Mouse (Mus musculus): ENCODE measurements at regions not wholly inside any gene's neighbourhood (a gene's known extent, or its start where the extent isn't known, plus 50 kb on each side); places are given as distances from the start of the nearest gene placed in this dataset.
"Not testable (repeated sequence)": the region's sequence is repeated elsewhere in the genome, so short reads cannot be mapped to it uniquely, and the experiment has no call there.

DNA sequence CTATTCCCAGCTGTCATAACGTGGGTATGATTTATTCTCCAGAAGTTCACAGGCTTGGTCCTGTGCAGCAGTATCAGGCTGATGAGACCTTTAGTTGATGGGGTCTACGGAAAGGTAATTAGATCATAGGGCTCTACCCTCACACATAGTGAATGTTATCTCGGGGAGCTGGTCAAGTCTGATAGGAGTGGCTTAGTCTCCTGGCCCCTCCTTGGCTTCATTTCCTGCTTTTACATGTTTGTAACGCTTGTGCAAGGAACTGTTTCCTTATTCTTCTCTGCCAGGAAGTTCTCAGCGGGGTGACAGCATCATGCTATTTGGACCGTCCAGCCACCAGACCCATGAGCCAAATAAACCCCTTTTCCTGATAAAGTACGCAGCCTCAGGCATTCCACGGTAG, 109.6 kb upstream of the Klf3 start:
- H3K9me3 ChIP-seq (replicated peaks; ENCODE audit: control insufficient read depth, low read length) = no peaks in the 10 kb centered on the region
- H3K4me2 ChIP-seq (ENCODE audit: low read depth, low read length) = no peak overlapping the region
- no peak overlapping the region for H3K27ac ChIP-seq (ENCODE audit: low read length)
- ATAC-seq (ENCODE audit: insufficient read depth, low FRiP score) = no peak
- H3K4me3 ChIP-seq (replicated peaks; ENCODE audit: low read length) = no peak overlapping the region
- no peaks in the 10 kb centered on the region for H3K4me1 ChIP-seq (ENCODE audit: control insufficient read depth, insufficient read depth, low read length)
- H3K9ac ChIP-seq (ENCODE audit: low read length) = no peak overlapping the region
- H3K36me3 ChIP-seq (ENCODE audit: control insufficient read depth, insufficient read depth, low read length) = no peaks in the 10 kb centered on the region
- 67% methylated on average over 8 of the region's 8 CpGs for WGBS
- no peaks in the 10 kb centered on the region for H3K27me3 ChIP-seq (ENCODE audit: control insufficient read depth, insufficient read depth, low read length)

DNA sequence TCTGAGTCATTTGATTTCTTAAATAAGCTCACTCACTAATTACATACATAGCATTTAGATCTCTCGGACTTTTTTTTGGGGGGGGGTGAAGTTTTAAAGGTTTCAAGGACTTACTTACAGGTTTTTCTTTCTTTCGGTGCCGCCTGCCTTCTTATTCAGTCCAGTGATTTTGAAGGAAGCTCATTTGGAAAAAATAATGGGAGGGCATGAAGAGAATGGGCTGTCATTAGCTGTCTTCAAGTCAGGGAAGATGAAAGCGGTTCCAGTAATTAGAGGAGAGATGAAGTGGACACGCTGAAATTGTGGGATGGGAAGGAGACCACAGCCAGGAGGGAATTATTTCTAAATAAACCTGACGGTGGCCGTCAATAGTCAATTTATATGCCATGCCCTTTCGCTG, 108.6 kb upstream of the Klf3 start:
- Histone ChIP-seq H3K4me1 (ENCODE audit: control insufficient read depth, insufficient read depth, low read length) (no peaks in the 10 kb centered on the region), H3K36me3 (ENCODE audit: control insufficient read depth, insufficient read depth, low read length) (no peaks in the 10 kb centered on the region)

DNA sequence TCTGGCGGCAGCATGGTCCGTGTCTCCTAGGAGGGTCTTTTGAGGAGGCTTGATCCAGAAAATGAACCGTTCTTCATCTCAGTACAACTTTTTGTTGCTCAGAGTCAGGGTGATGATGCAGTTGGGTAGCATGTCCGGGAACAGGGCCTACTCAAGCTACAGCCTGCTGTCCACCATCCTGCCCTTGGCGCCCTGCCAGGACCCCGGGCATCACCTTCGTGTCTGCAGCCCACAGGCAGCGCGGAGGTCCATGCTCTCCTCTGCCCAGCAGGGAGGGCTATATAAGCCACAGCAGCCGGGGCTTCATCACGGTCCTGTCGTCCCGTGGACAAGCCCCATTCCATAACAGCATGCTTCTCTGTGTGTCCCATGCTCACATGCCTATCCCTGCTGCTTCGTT, 107.1 kb upstream of the Klf3 start:
- Histone ChIP-seq H3K36me3 (ENCODE audit: control insufficient read depth, insufficient read depth, low read length) (no peaks in the 10 kb centered on the region), H3K4me2 (ENCODE audit: low read depth, low read length) (no peak overlapping the region), H3K27me3 (ENCODE audit: control insufficient read depth, insufficient read depth, low read length) (no peaks in the 10 kb centered on the region), H3K27ac (ENCODE audit: low read length) (no peak overlapping the region), H3K9me3 (replicated peaks; ENCODE audit: control insufficient read depth, low read length) (no peaks in the 10 kb centered on the region), H3K9ac (ENCODE audit: low read length) (no peak overlapping the region), H3K4me3 (replicated peaks; ENCODE audit: low read length) (no peak overlapping the region), H3K4me1 (ENCODE audit: control insufficient read depth, insufficient read depth, low read length) (peaks cover 3% of the 10 kb centered on the region; the same call in 1 of the 2 replicates)
- 92% methylated on average over 14 of the region's 14 CpGs for WGBS
- ATAC-seq (ENCODE audit: insufficient read depth, low FRiP score) = no peak

More for the DNA sequence above, 108.6 kb upstream of the Klf3 start:
- H3K9me3 ChIP-seq (replicated peaks; ENCODE audit: control insufficient read depth, low read length) = no peaks in the 10 kb centered on the region
- H3K4me2 ChIP-seq (ENCODE audit: low read depth, low read length) = no peak overlapping the region
- no peak overlapping the region for H3K9ac ChIP-seq (ENCODE audit: low read length)
- WGBS = 87% methylated on average over 8 of the region's 8 CpGs
- H3K27ac ChIP-seq (ENCODE audit: low read length) = no peak overlapping the region
- no peak for ATAC-seq (ENCODE audit: insufficient read depth, low FRiP score)
- H3K4me3 ChIP-seq (replicated peaks; ENCODE audit: low read length) = no peak overlapping the region
- no peaks in the 10 kb centered on the region for H3K27me3 ChIP-seq (ENCODE audit: control insufficient read depth, insufficient read depth, low read length)

DNA sequence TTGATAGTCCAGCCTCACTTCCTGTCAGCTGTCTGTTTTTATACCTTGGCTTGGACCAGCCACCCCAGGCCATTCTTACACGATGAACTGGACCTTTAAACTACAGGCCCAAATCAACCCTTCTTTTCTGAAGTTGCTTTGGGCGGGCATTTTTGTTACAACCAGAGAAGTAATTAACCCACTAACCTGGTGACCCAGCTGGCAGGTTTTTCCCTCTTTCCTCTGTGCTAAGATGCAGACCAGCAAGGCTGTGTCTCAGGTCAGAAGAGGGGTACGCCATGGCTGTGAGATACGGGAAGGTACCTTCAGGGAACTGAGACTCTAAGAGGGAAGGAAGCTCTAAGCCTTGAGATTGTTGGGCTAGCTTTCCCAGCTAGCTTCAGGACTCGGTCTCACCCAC, 105.7 kb upstream of the Klf3 start:
- Histone ChIP-seq H3K4me1 (ENCODE audit: control insufficient read depth, insufficient read depth, low read length) (peaks cover 15% of the 10 kb centered on the region), H3K9ac (ENCODE audit: low read length) (no peak overlapping the region), H3K27ac (ENCODE audit: low read length) (no peak overlapping the region), H3K9me3 (replicated peaks; ENCODE audit: control insufficient read depth, low read length) (no peaks in the 10 kb centered on the region), H3K36me3 (ENCODE audit: control insufficient read depth, insufficient read depth, low read length) (no peaks in the 10 kb centered on the region), H3K4me2 (ENCODE audit: low read depth, low read length) (no peak overlapping the region), H3K27me3 (ENCODE audit: control insufficient read depth, insufficient read depth, low read length) (no peaks in the 10 kb centered on the region), H3K4me3 (replicated peaks; ENCODE audit: low read length) (no peak overlapping the region)
- no peak for ATAC-seq (ENCODE audit: insufficient read depth, low FRiP score)
- WGBS = 90% methylated on average over 5 of the region's 5 CpGs

DNA sequence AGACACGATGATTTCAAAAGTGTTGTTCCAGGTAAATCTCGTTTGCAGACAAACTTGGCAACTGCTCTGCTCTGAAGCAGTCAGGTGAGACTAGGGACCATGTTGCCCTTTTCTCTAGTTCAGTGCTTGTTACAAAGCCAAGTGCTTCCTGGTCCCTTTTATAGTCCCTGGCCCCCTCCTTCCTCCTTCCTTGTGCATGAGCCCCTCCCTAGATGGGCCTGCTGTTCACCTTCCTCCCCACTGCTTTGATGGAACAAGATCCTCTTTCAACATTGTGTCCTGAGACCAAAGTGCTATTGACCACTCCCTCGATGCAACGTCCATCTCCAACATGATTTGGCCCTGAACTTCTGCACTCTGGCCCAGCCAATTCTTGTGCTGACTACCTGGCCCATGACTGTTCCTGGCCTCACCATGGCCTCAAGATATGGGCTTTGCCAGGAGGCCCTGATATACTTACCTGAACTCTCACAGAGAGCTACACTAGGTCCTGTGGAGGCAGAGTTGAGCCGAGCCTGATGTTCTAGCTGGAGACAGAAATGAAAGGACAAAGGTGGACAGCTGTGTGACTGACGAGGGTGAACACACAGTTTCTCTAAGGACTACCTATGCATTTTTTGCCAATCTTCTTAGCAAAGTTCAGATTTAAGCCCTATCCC, 104.6 kb upstream of the Klf3 start:
- Histone ChIP-seq H3K9ac (ENCODE audit: low read length) (no peak overlapping the region), H3K36me3 (ENCODE audit: control insufficient read depth, insufficient read depth, low read length) (no peaks in the 10 kb centered on the region), H3K27me3 (ENCODE audit: control insufficient read depth, insufficient read depth, low read length) (no peaks in the 10 kb centered on the region), H3K4me2 (ENCODE audit: low read depth, low read length) (no peak overlapping the region), H3K4me1 (ENCODE audit: control insufficient read depth, insufficient read depth, low read length) (peaks cover 21% of the 10 kb centered on the region), H3K9me3 (replicated peaks; ENCODE audit: control insufficient read depth, low read length) (no peaks in the 10 kb centered on the region), H3K4me3 (replicated peaks; ENCODE audit: low read length) (no peak overlapping the region), H3K27ac (ENCODE audit: low read length) (0 out of 2 replicates have a peak overlapping the region, but pooled peaks have one; percentile 29)
- no peak for ATAC-seq (ENCODE audit: insufficient read depth, low FRiP score)
- 78% methylated on average over 6 of the region's 6 CpGs for WGBS

DNA sequence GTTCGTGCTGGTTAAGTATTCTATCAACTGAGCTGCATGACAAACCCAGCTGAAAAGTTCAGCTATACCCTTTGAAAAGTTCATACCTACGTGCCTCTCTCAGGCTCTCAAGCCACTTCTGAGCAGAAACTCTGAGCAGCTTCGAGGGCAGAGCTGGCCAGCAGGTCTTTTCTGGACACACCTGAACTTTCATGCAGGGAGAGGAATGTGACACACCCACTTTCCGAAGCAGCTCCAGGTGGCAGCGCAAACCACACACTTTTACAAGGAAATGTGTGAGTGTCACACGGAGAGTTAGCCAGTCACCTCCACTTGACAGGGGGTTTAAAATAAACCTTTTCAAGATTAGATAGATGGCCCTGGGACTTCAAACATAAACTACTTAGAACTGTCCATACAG, 103.2 kb upstream of the Klf3 start:
- Histone ChIP-seq H3K4me1 (ENCODE audit: control insufficient read depth, insufficient read depth, low read length) (peaks cover 31% of the 10 kb centered on the region), H3K4me3 (replicated peaks; ENCODE audit: low read length) (no peak overlapping the region), H3K9ac (ENCODE audit: low read length) (no peak overlapping the region), H3K36me3 (ENCODE audit: control insufficient read depth, insufficient read depth, low read length) (no peaks in the 10 kb centered on the region), H3K4me2 (ENCODE audit: low read depth, low read length) (no peak overlapping the region), H3K9me3 (replicated peaks; ENCODE audit: control insufficient read depth, low read length) (no peaks in the 10 kb centered on the region), H3K27ac (ENCODE audit: low read length) (peak overlapping the region; percentile 65), H3K27me3 (ENCODE audit: control insufficient read depth, insufficient read depth, low read length) (no peaks in the 10 kb centered on the region)
- ATAC-seq (ENCODE audit: insufficient read depth, low FRiP score) = no peak; the same call in 1 of the 2 replicates
- 46% methylated on average over 6 of the region's 6 CpGs for WGBS

DNA sequence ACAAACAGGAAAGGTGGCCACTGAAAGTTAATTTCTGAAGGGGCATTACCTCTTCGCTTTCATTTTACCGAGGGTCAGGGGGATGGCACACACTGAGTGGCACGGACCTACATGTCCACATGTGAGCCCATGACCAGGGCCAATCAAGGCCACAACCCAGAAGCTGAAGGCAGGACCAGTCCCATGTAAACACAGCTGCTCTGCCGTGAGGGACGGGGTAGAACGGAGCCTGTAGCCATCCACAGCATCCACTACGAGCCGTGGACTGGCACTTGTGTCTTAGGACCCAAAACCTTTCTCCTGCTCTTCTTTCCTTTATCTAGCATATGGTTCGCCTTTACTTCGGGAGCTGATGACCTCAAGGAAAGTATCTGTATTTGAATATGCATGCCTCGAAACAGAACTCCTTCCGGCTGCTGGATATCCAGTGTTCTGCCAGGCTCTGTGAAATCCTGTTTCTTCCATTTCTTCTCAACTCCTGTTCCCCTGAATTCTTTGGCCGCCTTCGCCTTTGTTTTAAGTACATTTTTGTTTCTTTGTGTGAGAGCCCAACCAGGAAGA, 101.9 kb upstream of the Klf3 start:
- WGBS = 51% methylated on average over 14 of the region's 14 CpGs

DNA sequence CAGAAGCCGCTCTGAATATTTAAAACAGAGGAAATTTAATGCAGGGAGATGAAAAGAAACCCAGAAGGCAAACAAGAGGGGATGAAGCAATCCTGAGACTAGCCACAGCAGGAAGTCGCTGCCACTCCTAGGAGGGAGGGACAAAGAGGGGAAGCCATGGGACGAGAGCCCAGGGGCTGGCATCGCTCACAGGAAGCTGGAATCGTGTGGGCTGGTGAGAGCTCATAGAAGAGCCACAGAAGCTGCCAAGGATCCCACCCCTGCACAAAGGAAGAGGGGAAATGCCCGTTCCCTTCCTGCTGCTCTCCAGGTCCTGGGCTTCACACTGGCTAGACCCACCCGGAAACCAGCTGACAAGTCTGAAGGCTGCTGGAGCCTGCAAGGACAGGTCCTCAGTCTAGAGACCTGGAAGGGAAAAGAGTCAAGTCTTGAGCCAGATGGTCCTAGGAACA, 101.4 kb upstream of the Klf3 start:
- 17% methylated on average over 7 of the region's 7 CpGs for WGBS
- Histone ChIP-seq H3K4me3 (replicated peaks; ENCODE audit: low read length) (0 out of 2 replicates have a peak overlapping the region, but pooled peaks have one; percentile 11), H3K36me3 (ENCODE audit: control insufficient read depth, insufficient read depth, low read length) (no peaks in the 10 kb centered on the region), H3K4me1 (ENCODE audit: control insufficient read depth, insufficient read depth, low read length) (peaks cover 31% of the 10 kb centered on the region), H3K27ac (ENCODE audit: low read length) (peak overlapping the region; percentile 94), H3K27me3 (ENCODE audit: control insufficient read depth, insufficient read depth, low read length) (no peaks in the 10 kb centered on the region), H3K9me3 (replicated peaks; ENCODE audit: control insufficient read depth, low read length) (no peaks in the 10 kb centered on the region), H3K9ac (ENCODE audit: low read length) (peak overlapping the region; percentile 50), H3K4me2 (ENCODE audit: low read depth, low read length) (peak overlapping the region; percentile 23)
- no peak for ATAC-seq (ENCODE audit: insufficient read depth, low FRiP score)

More for the DNA sequence above, 101.9 kb upstream of the Klf3 start:
- Histone ChIP-seq H3K4me3 (replicated peaks; ENCODE audit: low read length) (no peak overlapping the region), H3K9ac (ENCODE audit: low read length) (peak overlapping the region; percentile 50), H3K4me2 (ENCODE audit: low read depth, low read length) (peak overlapping the region; percentile 23), H3K9me3 (replicated peaks; ENCODE audit: control insufficient read depth, low read length) (no peaks in the 10 kb centered on the region), H3K4me1 (ENCODE audit: control insufficient read depth, insufficient read depth, low read length) (peaks cover 31% of the 10 kb centered on the region), H3K36me3 (ENCODE audit: control insufficient read depth, insufficient read depth, low read length) (no peaks in the 10 kb centered on the region), H3K27me3 (ENCODE audit: control insufficient read depth, insufficient read depth, low read length) (no peaks in the 10 kb centered on the region), H3K27ac (ENCODE audit: low read length) (peak overlapping the region; percentile 94)
- ATAC-seq (ENCODE audit: insufficient read depth, low FRiP score) = no peak

DNA sequence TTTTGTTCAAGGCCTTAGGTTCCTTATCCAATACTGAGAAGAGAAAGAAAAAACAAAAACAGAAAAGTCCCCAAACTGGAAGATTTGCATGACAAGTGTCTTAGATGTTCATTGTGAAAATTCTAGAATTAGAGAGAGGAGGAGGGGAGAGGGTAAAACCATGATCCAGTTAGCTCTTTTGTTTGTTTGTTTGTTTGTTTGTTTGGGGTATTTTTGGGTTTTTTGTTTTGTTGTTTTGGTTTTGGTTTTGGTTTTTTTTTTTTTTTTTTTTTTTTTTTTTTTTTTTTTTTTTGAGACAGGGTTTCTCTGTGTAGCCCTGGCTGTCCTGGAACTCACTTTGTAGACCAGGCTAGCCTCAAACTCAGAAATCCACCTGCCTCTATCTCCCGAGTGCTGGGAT, 100.8 kb upstream of the Klf3 start:
- not testable (repeated sequence) for H3K9ac ChIP-seq (ENCODE audit: low read length); ATAC-seq (ENCODE audit: insufficient read depth, low FRiP score); H3K9me3 ChIP-seq (replicated peaks; ENCODE audit: control insufficient read depth, low read length); H3K36me3 ChIP-seq (ENCODE audit: control insufficient read depth, insufficient read depth, low read length); H3K4me3 ChIP-seq (replicated peaks; ENCODE audit: low read length); H3K27me3 ChIP-seq (ENCODE audit: control insufficient read depth, insufficient read depth, low read length)
- Histone ChIP-seq H3K27ac (ENCODE audit: low read length) (peak overlapping the region; percentile 94), H3K4me2 (ENCODE audit: low read depth, low read length) (peak overlapping the region; percentile 23; the same call in 1 of the 2 replicates), H3K4me1 (ENCODE audit: control insufficient read depth, insufficient read depth, low read length) (peaks cover 31% of the 10 kb centered on the region)
- 64% methylated on average over 1 of the region's 1 CpGs for WGBS
